22 mouse cellular contexts compared by ENCODE assay signal in genomic region chr5:59138721-59139120, GRCm38 (mm10).
DNase-seq lines count a peak whose midpoint lies in the region; ATAC-seq lines count a peak whose summit lies in the region.
"Had no signal": no experiment of that assay in that cellular context is flagged by ENCODE, and none has a peak within 500 bp of the region (broad histone marks: within the 10 kb centered on the region; RNA-seq: fewer than 3 reads in every experiment).

No protein-coding gene starts in this region.

- H3K9ac ChIP-seq in embryonic facial prominence, embryonic 11.5 days (replicated peaks; ENCODE audit: low read length) = no peak overlapping the region
- H3K9ac ChIP-seq in kidney, embryonic 14.5 days (ENCODE audit: low read depth, low read length) = no peak overlapping the region
- no peak overlapping the region for H3K9ac ChIP-seq in neural tube, embryonic 12.5 days
- H3K9ac ChIP-seq: heart, embryonic 15.5 days; limb, embryonic 15.5 days; liver, postnatal 0 days; neural tube, embryonic 13.5 days had no signal

- peak; percentile 14 for DNase-seq in embryonic facial prominence, embryonic 11.5 days (ENCODE audit: low spot score)
- DNase-seq in embryonic facial prominence, embryonic 10.5 days (ENCODE audit: low spot score) = no peak
- DNase-seq in kidney, postnatal 10 days = peak; percentile 2
- no peak for DNase-seq in neural tube, embryonic 10.5 days (ENCODE audit: extremely low spot score, low spot score)
- peak; percentile 76 for DNase-seq in retina, postnatal 1 day
- DNase-seq: adrenal gland, adult 8-10 months; cerebellum, adult 18-20 months; cerebellum, postnatal 36 days; gastrocnemius, postnatal 10 days; heart, adult 2 months; kidney, postnatal 14 days; liver, postnatal 0 days; lung, postnatal 14 days; thymus, postnatal 4 days had no signal

- H3K9me3 ChIP-seq in embryonic facial prominence, embryonic 11.5 days (replicated peaks; ENCODE audit: control insufficient read depth, low read length) = no peaks in the 10 kb centered on the region
- H3K9me3 ChIP-seq in embryonic facial prominence, embryonic 10.5 days = no peaks in the 10 kb centered on the region
- no peaks in the 10 kb centered on the region for H3K9me3 ChIP-seq in kidney, embryonic 14.5 days (ENCODE audit: control insufficient read depth, low read length)
- no peaks in the 10 kb centered on the region for H3K9me3 ChIP-seq in neural tube, embryonic 12.5 days
- H3K9me3 ChIP-seq: heart, embryonic 15.5 days; limb, embryonic 15.5 days; neural tube, embryonic 13.5 days had no signal

- no peaks in the 10 kb centered on the region for H3K27me3 ChIP-seq in embryonic facial prominence, embryonic 11.5 days (ENCODE audit: control insufficient read depth, insufficient read depth, low read length)
- no peaks in the 10 kb centered on the region for H3K27me3 ChIP-seq in embryonic facial prominence, embryonic 10.5 days (replicated peaks; ENCODE audit: low read depth, poor library complexity, severe bottlenecking)
- no peaks in the 10 kb centered on the region for H3K27me3 ChIP-seq in kidney, embryonic 14.5 days (ENCODE audit: control insufficient read depth, insufficient read depth, low read length)
- H3K27me3 ChIP-seq in neural tube, embryonic 12.5 days (replicated peaks) = no peaks in the 10 kb centered on the region
- H3K27me3 ChIP-seq: heart, embryonic 15.5 days; limb, embryonic 15.5 days; neural tube, embryonic 13.5 days had no signal

- no peaks in the 10 kb centered on the region for H3K36me3 ChIP-seq in embryonic facial prominence, embryonic 11.5 days (replicated peaks; ENCODE audit: control insufficient read depth, insufficient read depth, low read depth, low read length)
- H3K36me3 ChIP-seq in embryonic facial prominence, embryonic 10.5 days (replicated peaks) = no peaks in the 10 kb centered on the region
- H3K36me3 ChIP-seq in kidney, embryonic 14.5 days (ENCODE audit: control insufficient read depth, insufficient read depth, low read length) = no peaks in the 10 kb centered on the region
- no peaks in the 10 kb centered on the region for H3K36me3 ChIP-seq in neural tube, embryonic 12.5 days
- H3K36me3 ChIP-seq: heart, embryonic 15.5 days; limb, embryonic 15.5 days; neural tube, embryonic 13.5 days had no signal

- no peak overlapping the region for H3K4me3 ChIP-seq in embryonic facial prominence, embryonic 11.5 days (ENCODE audit: low read depth, low read length)
- no peak overlapping the region for H3K4me3 ChIP-seq in embryonic facial prominence, embryonic 10.5 days
- H3K4me3 ChIP-seq in kidney, embryonic 14.5 days (ENCODE audit: low read length) = no peak overlapping the region
- H3K4me3 ChIP-seq in neural tube, embryonic 12.5 days = no peak overlapping the region
- H3K4me3 ChIP-seq: heart, adult 2 months; heart, embryonic 15.5 days; left cerebral cortex, adult 2 months; limb, embryonic 15.5 days; neural tube, embryonic 13.5 days had no signal

- 30% methylated on average over 2 of the region's 2 CpGs for WGBS in embryonic facial prominence, embryonic 11.5 days
- WGBS in embryonic facial prominence, embryonic 10.5 days = 32% methylated on average over 2 of the region's 2 CpGs
- WGBS in kidney, embryonic 14.5 days = 39% methylated on average over 2 of the region's 2 CpGs
- WGBS in neural tube, embryonic 12.5 days = 18% methylated on average over 2 of the region's 2 CpGs

- no peak for ATAC-seq in embryonic facial prominence, embryonic 11.5 days (replicated peaks; ENCODE audit: insufficient number of reproducible peaks, low FRiP score, low TSS enrichment, low read depth)
- ATAC-seq in kidney, embryonic 14.5 days (ENCODE audit: low FRiP score, low TSS enrichment) = no peak
- peak; percentile 75; the same call in 1 of the 2 replicates for ATAC-seq in neural tube, embryonic 12.5 days (ENCODE audit: low FRiP score, low read depth)
- ATAC-seq in megakaryocyte, adult 5-6 weeks (ENCODE audit: poor library complexity, severe bottlenecking) = no peak
- ATAC-seq: intestine, embryonic 16.5 days; liver, postnatal 0 days had no signal

- no peak overlapping the region for H3K4me2 ChIP-seq in embryonic facial prominence, embryonic 11.5 days (ENCODE audit: low read depth, low read length)
- no peak overlapping the region for H3K4me2 ChIP-seq in kidney, embryonic 14.5 days (replicated peaks; ENCODE audit: low read depth, low read length)
- H3K4me2 ChIP-seq in neural tube, embryonic 12.5 days (replicated peaks) = no peak overlapping the region
- H3K4me2 ChIP-seq: heart, embryonic 15.5 days; limb, embryonic 15.5 days; neural tube, embryonic 13.5 days had no signal

- no peaks in the 10 kb centered on the region for H3K4me1 ChIP-seq in embryonic facial prominence, embryonic 11.5 days (ENCODE audit: control insufficient read depth, insufficient read depth, low read length)
- no peaks in the 10 kb centered on the region for H3K4me1 ChIP-seq in embryonic facial prominence, embryonic 10.5 days
- H3K4me1 ChIP-seq in kidney, embryonic 14.5 days (ENCODE audit: control insufficient read depth, insufficient read depth, low read length) = no peaks in the 10 kb centered on the region
- H3K4me1 ChIP-seq in neural tube, embryonic 12.5 days = peaks cover 5% of the 10 kb centered on the region
- H3K4me1 ChIP-seq: heart, embryonic 15.5 days; limb, embryonic 15.5 days had no signal

- no peak overlapping the region for H3K27ac ChIP-seq in embryonic facial prominence, embryonic 11.5 days (replicated peaks; ENCODE audit: low read depth, low read length)
- H3K27ac ChIP-seq in embryonic facial prominence, embryonic 10.5 days (replicated peaks) = no peak overlapping the region
- H3K27ac ChIP-seq in kidney, embryonic 14.5 days (ENCODE audit: low read depth, low read length) = no peak overlapping the region
- no peak overlapping the region for H3K27ac ChIP-seq in neural tube, embryonic 12.5 days
- H3K27ac ChIP-seq: heart, adult 2 months; heart, embryonic 15.5 days; left cerebral cortex, adult 2 months; limb, embryonic 15.5 days; neural tube, embryonic 13.5 days had no signal

Comparison
In these comparisons a context has a peak if more than half of its experiments do, and no peak if none do; other contexts are left out.
1. DNase-seq: peak in embryonic facial prominence, embryonic 11.5 days (single experiment), kidney, postnatal 10 days (single experiment) and retina, postnatal 1 day (single experiment); none in embryonic facial prominence, embryonic 10.5 days (single experiment) and neural tube, embryonic 10.5 days (single experiment).